Mouse (Mus musculus): ENCODE data around the gene Phgr1.

DNA sequence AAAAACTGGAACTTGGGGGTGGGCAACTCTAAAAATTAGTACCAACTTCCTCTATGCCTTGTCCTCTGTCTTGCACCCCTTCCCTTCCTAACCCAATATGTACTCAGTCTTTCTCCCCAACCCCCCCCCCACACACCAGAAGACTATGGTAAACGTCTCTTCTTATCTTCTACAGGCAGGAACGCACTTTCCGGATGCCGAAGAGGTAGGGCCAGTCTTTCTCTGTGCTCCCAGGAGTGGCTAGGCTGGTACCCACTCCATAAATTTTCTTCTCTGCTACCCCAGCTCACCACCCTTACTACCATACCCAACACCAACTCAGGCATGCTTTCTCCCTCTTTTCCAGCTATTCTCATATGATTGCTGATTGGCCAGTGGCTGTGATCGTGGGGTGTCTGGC, 14.0 kb downstream of the Phgr1 start:
- TF ChIP-seq GATA1 (IDR thresholded peaks at IDR 0.05; ENCODE audit: borderline replicate concordance, low read length) (no peak), FLI1 (IDR thresholded peaks at IDR 0.05; ENCODE audit: low read length) (no peak)
